Mouse (Mus musculus): Measurements from ENCODE around the gene Prex1. TPM values are rescaled to one million over a fixed set of nuclear protein-coding genes. Genes with fewer than 3 reads are reported as not detected.

The Prex1 gene
- total and polyA plus RNA-seq, 3 experiments = 5.5 to 19.5 (median 18.5) TPM

DNA sequence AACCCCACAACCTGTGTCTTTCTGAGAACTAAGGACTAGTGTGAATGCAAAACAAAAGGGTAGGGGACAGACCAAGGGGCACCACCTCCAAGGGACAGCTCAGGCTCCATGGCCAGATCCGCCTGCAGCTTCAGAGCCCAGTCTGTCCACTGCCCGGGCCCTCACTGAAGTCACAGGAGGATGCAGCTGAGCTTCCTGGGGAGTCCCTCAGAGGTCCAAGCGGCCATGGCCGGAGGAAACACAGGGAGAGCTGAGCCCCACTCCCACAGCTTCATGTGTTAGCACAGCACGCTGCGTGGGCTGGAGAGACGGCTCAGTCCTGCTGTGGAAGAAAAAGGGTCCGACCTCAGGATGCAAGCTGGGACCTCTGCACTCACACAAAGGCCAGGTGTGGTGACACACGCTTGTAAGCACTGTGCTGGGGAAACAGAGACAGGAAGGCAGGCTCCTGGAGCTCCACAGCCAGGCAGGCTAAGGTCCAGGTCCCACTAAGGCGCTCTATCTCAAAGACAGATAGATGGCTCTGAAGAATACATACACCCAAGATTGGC is 81.9 kb downstream of the Prex1 start:
- DNase-seq (ENCODE audit: extremely low read depth) = no peak
- H3K4me3 ChIP-seq (replicated peaks in 1 of 3; ENCODE audit: low read depth in 2 of 3, low read length in 2 of 3, poor library complexity in 1 of 3) = no peak overlapping the region
- H3K79me2 ChIP-seq (replicated peaks; ENCODE audit: control insufficient read depth, extremely low read depth, insufficient read depth, poor library complexity, severe bottlenecking) = no peaks in the 10 kb centered on the region
- TF ChIP-seq SIN3A (IDR thresholded peaks at IDR 0.05; ENCODE audit: low read length) (no peak), MYC (IDR thresholded peaks at IDR 0.05; ENCODE audit: low read depth, low read length) (no peak), E2F4 (IDR thresholded peaks at IDR 0.05; ENCODE audit: insufficient replicate concordance, low read depth, low read length) (no peak), PAX5 (IDR thresholded peaks at IDR 0.05; ENCODE audit: low read length) (no peak), HCFC1 (IDR thresholded peaks at IDR 0.05; ENCODE audit: low read depth, low read length) (no peak), ETS1 (conservative IDR thresholded peaks at IDR 0.05; ENCODE audit: low read depth, low read length) (no peak), MAFK (IDR thresholded peaks at IDR 0.05; ENCODE audit: insufficient replicate concordance, low read length) (no peak), ELF1 (IDR thresholded peaks at IDR 0.05; ENCODE audit: low read depth, low read length) (no peak), CHD2 (IDR thresholded peaks at IDR 0.05; ENCODE audit: low read length) (no peak), EP300 (IDR thresholded peaks at IDR 0.05; ENCODE audit: low read length) (no peak), MXI1 (IDR thresholded peaks at IDR 0.05; ENCODE audit: low read depth, low read length) (no peak), USF1 (IDR thresholded peaks at IDR 0.05; ENCODE audit: low read depth, low read length) (no peak), SMC3 (IDR thresholded peaks at IDR 0.05; ENCODE audit: low read depth, low read length) (no peak), USF2 (conservative IDR thresholded peaks at IDR 0.05; ENCODE audit: low read depth, low read length) (no peak)
- dilution Hi-C loops (cut with MboI; ENCODE audit: extremely low pct_ligation_motif_present, extremely low pct_unique_long_range_greater_than_20kb, low sequenced_read_pairs) = no loop called here
- H3K4me2 ChIP-seq (ENCODE audit: insufficient read depth, low read depth, poor library complexity, severe bottlenecking) = no peak overlapping the region
- no peaks in the 10 kb centered on the region for H3K27me3 ChIP-seq (replicated peaks)
- H3K9me3 ChIP-seq (replicated peaks; ENCODE audit: low read length) = peaks cover 15% of the 10 kb centered on the region
- no peak overlapping the region for H3K27ac ChIP-seq (ENCODE audit: insufficient read depth, low read depth)
- in situ Hi-C loops (cut with MboI; ENCODE audit: low pct_ligation_motif_present, low pct_unique_long_range_greater_than_20kb, low sequenced_read_pairs) = no loop called here
- peaks cover 10 to 69% of the 10 kb centered on the region in 2 experiments for H3K36me3 ChIP-seq (replicated peaks in 1 of 2; ENCODE audit: control insufficient read depth in 1 of 2, insufficient read depth in 1 of 2, low read length in 1 of 2)
- H3K4me1 ChIP-seq (ENCODE audit: control insufficient read depth in 1 of 2, insufficient read depth in 2 of 2) = peaks cover 26 to 60% of the 10 kb centered on the region in 2 experiments
- no peak overlapping the region for H3K9ac ChIP-seq (ENCODE audit: insufficient read depth, low read depth)

DNA sequence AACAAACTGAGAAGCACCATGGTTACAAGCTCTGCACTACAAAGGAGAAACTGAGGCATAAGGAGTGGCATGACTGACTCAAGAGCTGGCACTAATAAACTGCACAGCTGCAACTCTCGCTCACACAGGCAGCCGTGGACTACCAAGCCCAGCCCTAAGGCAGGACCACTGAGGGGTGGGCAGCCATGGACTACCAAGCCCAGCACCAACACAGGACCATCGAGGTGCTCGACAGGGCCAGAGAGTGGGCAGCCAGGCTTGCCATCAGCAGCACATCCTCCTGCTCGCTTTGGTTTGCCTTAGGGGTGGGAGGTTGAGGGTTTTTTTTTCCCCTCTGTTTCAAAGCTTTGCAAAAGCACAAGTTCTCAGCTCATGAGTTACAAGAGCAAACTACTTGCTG is 82.4 kb downstream of the Prex1 start:
- Histone ChIP-seq H3K79me2 (replicated peaks; ENCODE audit: control insufficient read depth, extremely low read depth, insufficient read depth, poor library complexity, severe bottlenecking) (no peaks in the 10 kb centered on the region), H3K4me3 (replicated peaks in 1 of 3; ENCODE audit: low read depth in 2 of 3, low read length in 2 of 3, poor library complexity in 1 of 3) (no peak overlapping the region), H3K36me3 (replicated peaks in 1 of 2; ENCODE audit: control insufficient read depth in 1 of 2, insufficient read depth in 1 of 2, low read length in 1 of 2) (peaks cover 10 to 65% of the 10 kb centered on the region in 2 experiments), H3K27me3 (replicated peaks) (no peaks in the 10 kb centered on the region), H3K9me3 (replicated peaks; ENCODE audit: low read length) (peaks cover 18% of the 10 kb centered on the region), H3K4me1 (ENCODE audit: control insufficient read depth in 1 of 2, insufficient read depth in 2 of 2) (peaks cover 26 to 65% of the 10 kb centered on the region in 2 experiments), H3K9ac (ENCODE audit: insufficient read depth, low read depth) (no peak overlapping the region), H3K4me2 (ENCODE audit: insufficient read depth, low read depth, poor library complexity, severe bottlenecking) (no peak overlapping the region), H3K27ac (ENCODE audit: insufficient read depth, low read depth) (no peak overlapping the region)
- in situ Hi-C loops (cut with MboI; ENCODE audit: low pct_ligation_motif_present, low pct_unique_long_range_greater_than_20kb, low sequenced_read_pairs) (no loop called here), dilution Hi-C loops (cut with MboI; ENCODE audit: extremely low pct_ligation_motif_present, extremely low pct_unique_long_range_greater_than_20kb, low sequenced_read_pairs) (no loop called here)
- TF ChIP-seq USF1 (IDR thresholded peaks at IDR 0.05; ENCODE audit: low read depth, low read length) (no peak), GABPA (IDR thresholded peaks at IDR 0.05; ENCODE audit: insufficient replicate concordance, low read depth, low read length) (no peak), BHLHE40 (IDR thresholded peaks at IDR 0.05; ENCODE audit: low read depth, low read length) (no peak), MAX (IDR thresholded peaks at IDR 0.05; ENCODE audit: low read length) (no peak), POLR2A (IDR thresholded peaks at IDR 0.05; ENCODE audit: low read depth, low read length) (no peak), USF2 (conservative IDR thresholded peaks at IDR 0.05; ENCODE audit: low read depth, low read length) (no peak), IRF4 (IDR thresholded peaks at IDR 0.05; ENCODE audit: low read depth, low read length) (no peak), ZMIZ1 (IDR thresholded peaks at IDR 0.05; ENCODE audit: low read depth, low read length) (no peak)
- no peak for DNase-seq (ENCODE audit: extremely low read depth)
